ENCODE assay signal across 9 mouse cellular contexts in genomic region chr12:3983736-3984135, GRCm38 (mm10). TPM values are rescaled to one million over a fixed set of nuclear protein-coding genes. Genes with fewer than 3 reads are reported as not detected.
A peak's percentile ranks its signal among the peaks of the same experiment; 100 is the strongest.
DNase-seq lines count a peak whose midpoint lies in the region; ATAC-seq and TF ChIP-seq lines count a peak whose summit lies in the region.
"Had no signal": no experiment of that assay in that cellular context is flagged by ENCODE, and none has a peak within 500 bp of the region (broad histone marks: within the 10 kb centered on the region; RNA-seq: fewer than 3 reads in every experiment).

No protein-coding gene starts in this region.

- TF ChIP-seq RAD21 in MEL (IDR thresholded peaks at IDR 0.05; ENCODE audit: low read depth, low read length), result peak; percentile 74

- TF ChIP-seq EP300 in MEL (IDR thresholded peaks at IDR 0.05; ENCODE audit: low read depth in 1 of 2, low read length in 2 of 2), result no peak
- TF ChIP-seq EP300 in stomach, postnatal 0 days (optimal IDR thresholded peaks at IDR 0.05), result no peak

- H3K27me3 ChIP-seq in hindbrain, embryonic 11.5 days (ENCODE audit: control insufficient read depth, insufficient read depth, low read length), result peaks cover 2% of the 10 kb centered on the region; the same call in 1 of the 2 replicates
- H3K27me3 ChIP-seq in hindbrain, embryonic 13.5 days, result peaks cover 6% of the 10 kb centered on the region; the same call in 1 of the 2 replicates
- no peaks in the 10 kb centered on the region for H3K27me3 ChIP-seq in MEL (ENCODE audit: control insufficient read depth in 1 of 2, insufficient read depth in 2 of 2, low read length in 2 of 2)
- H3K27me3 ChIP-seq in stomach, postnatal 0 days (ENCODE audit: control insufficient read depth, insufficient read depth, low read length), result no peaks in the 10 kb centered on the region
- H3K27me3 ChIP-seq: embryonic facial prominence, embryonic 15.5 days had no signal

- TF ChIP-seq CTCF in MEL (IDR thresholded peaks at IDR 0.05 in 2 of 3, conservative IDR thresholded peaks at IDR 0.05 in 1 of 3; ENCODE audit: control insufficient read depth in 1 of 3, insufficient read depth in 1 of 3, low read depth in 2 of 3, low read length in 3 of 3, poor library complexity in 1 of 3, severe bottlenecking in 1 of 3), result peak; percentile 51 to 84 (median 83)
- peak; percentile 86 for TF ChIP-seq CTCF in stomach, postnatal 0 days (IDR thresholded peaks at IDR 0.05; ENCODE audit: low read depth)

- 0% methylated on average over 1 of the region's 1 CpGs for WGBS in hindbrain, embryonic 11.5 days
- 0% methylated on average over 1 of the region's 1 CpGs for WGBS in hindbrain, embryonic 13.5 days
- WGBS in stomach, postnatal 0 days, result 0% methylated on average over 1 of the region's 1 CpGs

- TF ChIP-seq POLR2A in MEL (IDR thresholded peaks at IDR 0.05; ENCODE audit: control insufficient read depth in 1 of 2, insufficient read depth in 1 of 2, low read depth in 1 of 2, low read length in 2 of 2, poor library complexity in 1 of 2), result no peak

- H3K4me2 ChIP-seq in hindbrain, embryonic 11.5 days (replicated peaks; ENCODE audit: low read depth, low read length), result no peak overlapping the region
- no peak overlapping the region for H3K4me2 ChIP-seq in hindbrain, embryonic 13.5 days
- no peak overlapping the region for H3K4me2 ChIP-seq in stomach, postnatal 0 days (replicated peaks; ENCODE audit: low read depth)
- H3K4me2 ChIP-seq: embryonic facial prominence, embryonic 15.5 days had no signal

- ATAC-seq in hindbrain, embryonic 11.5 days (ENCODE audit: low FRiP score), result no peak
- ATAC-seq in hindbrain, embryonic 13.5 days (ENCODE audit: low FRiP score), result no peak
- ATAC-seq in megakaryocyte progenitor cell, adult 5-6 weeks (replicated peaks; ENCODE audit: poor library complexity), result 0 out of 2 replicates have a peak, but pooled peaks have one; percentile 41
- no peak for ATAC-seq in stomach, postnatal 0 days (ENCODE audit: low FRiP score, low TSS enrichment)

- H3K4me3 ChIP-seq in hindbrain, embryonic 11.5 days (ENCODE audit: low read depth, low read length), result no peak overlapping the region
- no peak overlapping the region for H3K4me3 ChIP-seq in hindbrain, embryonic 13.5 days
- peak overlapping the region; percentile 32 to 39 for H3K4me3 ChIP-seq in MEL (ENCODE audit: control insufficient read depth in 1 of 2, insufficient read depth in 1 of 2, low read depth in 2 of 2, low read length in 2 of 2)
- no peak overlapping the region for H3K4me3 ChIP-seq in stomach, postnatal 0 days (ENCODE audit: low read depth, low read length)
- H3K4me3 ChIP-seq: embryonic facial prominence, embryonic 15.5 days had no signal

- H3K4me1 ChIP-seq in hindbrain, embryonic 11.5 days (replicated peaks; ENCODE audit: control insufficient read depth, insufficient read depth, low read length), result no peaks in the 10 kb centered on the region; the same call in 1 of the 2 replicates
- peaks cover 21% of the 10 kb centered on the region for H3K4me1 ChIP-seq in hindbrain, embryonic 13.5 days (replicated peaks)
- peaks cover 3 to 9% of the 10 kb centered on the region in 2 experiments for H3K4me1 ChIP-seq in MEL (ENCODE audit: control insufficient read depth in 1 of 2, insufficient read depth in 2 of 2, low read length in 2 of 2)
- H3K4me1 ChIP-seq in stomach, postnatal 0 days (replicated peaks; ENCODE audit: control insufficient read depth, insufficient read depth), result no peaks in the 10 kb centered on the region; the same call in 1 of the 2 replicates

- no peaks in the 10 kb centered on the region for H3K79me2 ChIP-seq in MEL (ENCODE audit: control insufficient read depth, insufficient read depth, low read length, poor library complexity)

- H3K9ac ChIP-seq in hindbrain, embryonic 11.5 days (ENCODE audit: low read depth, low read length), result no peak overlapping the region
- no peak overlapping the region for H3K9ac ChIP-seq in hindbrain, embryonic 13.5 days
- H3K9ac ChIP-seq in MEL (ENCODE audit: control insufficient read depth, low read depth, low read length, poor library complexity, severe bottlenecking), result peak overlapping the region; percentile 55; the same call in 1 of the 2 replicates
- H3K9ac ChIP-seq in stomach, postnatal 0 days (ENCODE audit: low read length), result no peak overlapping the region
- H3K9ac ChIP-seq: embryonic facial prominence, embryonic 15.5 days had no signal

- no peaks in the 10 kb centered on the region for H3K9me3 ChIP-seq in hindbrain, embryonic 11.5 days (ENCODE audit: control insufficient read depth, low read length)
- H3K9me3 ChIP-seq in hindbrain, embryonic 13.5 days, result no peaks in the 10 kb centered on the region
- no peaks in the 10 kb centered on the region for H3K9me3 ChIP-seq in MEL (replicated peaks; ENCODE audit: insufficient read depth, low read length)
- no peaks in the 10 kb centered on the region for H3K9me3 ChIP-seq in stomach, postnatal 0 days (ENCODE audit: control insufficient read depth, low read length)
- H3K9me3 ChIP-seq: embryonic facial prominence, embryonic 15.5 days had no signal

- DNase-seq in hindbrain, embryonic 11.5 days (ENCODE audit: low spot score), result peak; percentile 88
- DNase-seq in MEL (ENCODE audit: low read depth, low spot score), result peak; percentile 92
- peak; percentile 85 to 92 for DNase-seq in cerebellum, adult 18-20 months
- DNase-seq in gastrocnemius, postnatal 10 days, result peak; percentile 85
- DNase-seq in layer of hippocampus, postnatal 10 days (ENCODE audit: low spot score in 2 of 2), result peak; percentile 89
- DNase-seq in stomach, postnatal 0 days (ENCODE audit: low spot score), result peak; percentile 74

- no peaks in the 10 kb centered on the region for H3K36me3 ChIP-seq in hindbrain, embryonic 11.5 days (ENCODE audit: control insufficient read depth, insufficient read depth, low read length)
- H3K36me3 ChIP-seq in hindbrain, embryonic 13.5 days, result peaks cover 40% of the 10 kb centered on the region
- H3K36me3 ChIP-seq in MEL (ENCODE audit: control insufficient read depth in 1 of 2, insufficient read depth in 2 of 2, low read length in 2 of 2), result peaks cover 0 to 9% of the 10 kb centered on the region in 2 experiments; a peak in 2 of 4 replicates
- H3K36me3 ChIP-seq in stomach, postnatal 0 days (ENCODE audit: control insufficient read depth, insufficient read depth, low read length), result no peaks in the 10 kb centered on the region
- H3K36me3 ChIP-seq: embryonic facial prominence, embryonic 15.5 days had no signal

- no peak overlapping the region for H3K27ac ChIP-seq in hindbrain, embryonic 11.5 days (ENCODE audit: low read depth, low read length)
- H3K27ac ChIP-seq in hindbrain, embryonic 13.5 days, result no peak overlapping the region
- H3K27ac ChIP-seq in MEL (ENCODE audit: control insufficient read depth, low read depth, low read length), result peak overlapping the region; percentile 35; the same call in 1 of the 2 replicates
- no peak overlapping the region for H3K27ac ChIP-seq in stomach, postnatal 0 days (replicated peaks)
- H3K27ac ChIP-seq: embryonic facial prominence, embryonic 15.5 days had no signal

TF ChIP-seq in MEL, 35 proteins besides CTCF, POLR2A, EP300 and RAD21 (continues in another document):
- TF ChIP-seq MXI1 (IDR thresholded peaks at IDR 0.05; ENCODE audit: low read depth, low read length) (no peak), MYC (IDR thresholded peaks at IDR 0.05; ENCODE audit: low read depth, low read length) (no peak), MAZ (IDR thresholded peaks at IDR 0.05; ENCODE audit: low read depth, low read length) (no peak), CHD1 (IDR thresholded peaks at IDR 0.05; ENCODE audit: low read depth, low read length) (no peak), JUND (IDR thresholded peaks at IDR 0.05; ENCODE audit: low read depth, low read length) (no peak), USF1 (IDR thresholded peaks at IDR 0.05; ENCODE audit: low read depth, low read length) (no peak), E2F4 (IDR thresholded peaks at IDR 0.05; ENCODE audit: borderline replicate concordance, low read depth, low read length) (no peak), SIN3A (IDR thresholded peaks at IDR 0.05; ENCODE audit: low read length) (no peak), NELFE (IDR thresholded peaks at IDR 0.05; ENCODE audit: low read depth, low read length) (no peak), GATA1 (IDR thresholded peaks at IDR 0.05; ENCODE audit: low read depth, low read length) (0 out of 2 replicates have a peak, but pooled peaks have one; percentile 10), RCOR1 (IDR thresholded peaks at IDR 0.05; ENCODE audit: low read depth, low read length) (no peak), ZMIZ1 (IDR thresholded peaks at IDR 0.05; ENCODE audit: low read depth, low read length) (no peak), TBP (IDR thresholded peaks at IDR 0.05; ENCODE audit: low read depth, low read length) (0 out of 2 replicates have a peak, but pooled peaks have one; percentile 31), MAX (IDR thresholded peaks at IDR 0.05; ENCODE audit: low read length) (no peak), ETS1 (IDR thresholded peaks at IDR 0.05; ENCODE audit: low read depth, low read length) (no peak), TCF12 (IDR thresholded peaks at IDR 0.05; ENCODE audit: low read depth, low read length) (no peak)

RNA-seq across cellular contexts. Expression of gene Pomc, which starts 29.0 kb away (rescaled TPM):
- polyA plus RNA-seq in hindbrain, embryonic 11.5 days (2014; fragmentation: Nextera tagmentation; extraction: Ambion mirVana), result 6.8 and 7.1 TPM in 2 replicates
- 3.6 and 5.3 TPM in 2 replicates for polyA plus RNA-seq in hindbrain, embryonic 13.5 days (2015; fragmentation: Nextera tagmentation; extraction: Ambion mirVana)
- total RNA-seq in MEL (2012; rRNA removed), result not detected in 2 replicates
- not detected for polyA plus RNA-seq in MEL (2012; ENCODE audit: insufficient read depth in 1 of 2, insufficient read length in 2 of 2, low read depth in 1 of 2, low replicate concordance in 2 of 2, missing spikeins in 1 of 2)
- under 1 TPM; 0.49 to 0.54 TPM for total RNA-seq in gastrocnemius, postnatal 10 days (2021)
- total RNA-seq in layer of hippocampus, postnatal 10 days (2021), result 1 to 10 TPM; 2.2 to 2.5 TPM
- total RNA-seq in megakaryocyte progenitor cell, adult 5-6 weeks (2015), result 0.83 and 1.2 TPM in 2 replicates
- total RNA-seq in megakaryocyte progenitor cell, adult 5-6 weeks (2017), result 0.44 and 2.2 TPM in 2 replicates
- 0.96 and 1.2 TPM in 2 replicates for polyA plus RNA-seq in stomach, postnatal 0 days (2015; fragmentation: Nextera tagmentation; extraction: Ambion mirVana)

RNA-seq across cellular contexts. Expression of gene Efr3b, which starts 55.0 kb away (rescaled TPM):
- 11.2 and 14.5 TPM in 2 replicates for polyA plus RNA-seq in hindbrain, embryonic 11.5 days (2014; fragmentation: Nextera tagmentation; extraction: Ambion mirVana)
- 36.2 and 38.2 TPM in 2 replicates for polyA plus RNA-seq in hindbrain, embryonic 13.5 days (2015; fragmentation: Nextera tagmentation; extraction: Ambion mirVana)
- 0.88 and 1.5 TPM in 2 replicates for total RNA-seq in MEL (2012; rRNA removed)
- polyA plus RNA-seq in MEL (2012; ENCODE audit: insufficient read depth in 1 of 2, insufficient read length in 2 of 2, low read depth in 1 of 2, low replicate concordance in 2 of 2, missing spikeins in 1 of 2), result 1 to 10 TPM in 1 of 2 experiments, not detected in 1; 1.7 TPM
- 1 to 10 TPM; 5.8 to 7.2 TPM for total RNA-seq in gastrocnemius, postnatal 10 days (2021)
- total RNA-seq in layer of hippocampus, postnatal 10 days (2021), result 10 to 100 TPM; 95.3 to 97.8 TPM
- 0.24 and 0.30 TPM in 2 replicates for total RNA-seq in megakaryocyte progenitor cell, adult 5-6 weeks (2015)
- 0.41 and 1.9 TPM in 2 replicates for total RNA-seq in megakaryocyte progenitor cell, adult 5-6 weeks (2017)
- 0.76 and 0.99 TPM in 2 replicates for polyA plus RNA-seq in stomach, postnatal 0 days (2015; fragmentation: Nextera tagmentation; extraction: Ambion mirVana)

Comparison
In these comparisons a context has a peak if more than half of its experiments do, and no peak if none do; other contexts are left out.
1. H3K4me3 ChIP-seq: peak in MEL (2 of 2); none in hindbrain, embryonic 11.5 days (single experiment), hindbrain, embryonic 13.5 days (single experiment) and stomach, postnatal 0 days (single experiment).
2. RNA of gene Efr3b, which starts 55.0 kb away (total RNA-seq): 95.3 to 97.8 TPM in layer of hippocampus, postnatal 10 days; 5.8 to 7.2 TPM in gastrocnemius, postnatal 10 days, 0.24 to 1.9 TPM in megakaryocyte progenitor cell, adult 5-6 weeks and 0.88 to 1.5 TPM in MEL; every median in the first group is over 10 times any median in the second.
3. Peak in every context shown above with its lines, with median percentiles within 50 percentile points of each other: DNase-seq.